Mouse (Mus musculus) heart, postnatal 0 days (tissue): ENCODE data around the gene Olfr975. TPM values are rescaled to one million over a fixed set of nuclear protein-coding genes. Genes with fewer than 3 reads are reported as not detected.

ENCODE experiments used
- ATAC-seq: fragments of 200-750 bp; cut with Nextera tagmentation; 2 replicates; pipeline ENCODE4 v1.8.0; 2017; ENCODE audit warnings: low read depth, moderate number of reproducible peaks, moderate library complexity; ENCODE audit not compliant: insufficient read depth
- DNase-seq: peaks from one replicate; pipeline ENCODE4 v3.0.0-alpha.2; 2016; ENCODE audit warnings: low spot score
- H3K27ac ChIP-seq: fragments of 300-500 bp; sonication (generic); 2 replicates; pipeline ENCODE4 v1.5.1; 2014; ENCODE audit warnings: low read depth, mild to moderate bottlenecking
- H3K27me3 ChIP-seq: fragments of 300-500 bp; sonication (generic); 2 replicates; pipeline ENCODE4 v1.6.1; 2014; ENCODE audit warnings: low read length, mixed read lengths; ENCODE audit not compliant: control insufficient read depth, insufficient read depth
- H3K36me3 ChIP-seq: fragments of 300-500 bp; sonication (generic); replicated peaks from 2 replicates; pipeline ENCODE4 v1.6.1; 2014; ENCODE audit warnings: low read length, mixed read lengths; ENCODE audit not compliant: control insufficient read depth, insufficient read depth
- H3K4me1 ChIP-seq: fragments of 300-500 bp; sonication (generic); 2 replicates; pipeline ENCODE4 v1.6.1; 2014; ENCODE audit warnings: antibody characterized with exemption; ENCODE audit not compliant: control insufficient read depth, insufficient read depth
- H3K4me2 ChIP-seq: fragments of 300-500 bp; sonication (generic); 2 replicates; pipeline ENCODE4 v1.6.1; 2014; ENCODE audit warnings: low read depth, mild to moderate bottlenecking, low read length, moderate library complexity
- H3K4me3 ChIP-seq: fragments of 300-500 bp; sonication (generic); 2 replicates; pipeline ENCODE4 v1.5.1; 2014; ENCODE audit warnings: low read depth, low read length
- H3K9ac ChIP-seq: fragments of 300-500 bp; sonication (generic); replicated peaks from 2 replicates; pipeline ENCODE4 v1.6.1; 2014; ENCODE audit warnings: low read depth, low read length, mixed read lengths
- H3K9me3 ChIP-seq: fragments of 300-500 bp; sonication (generic); replicated peaks from 2 replicates; pipeline ENCODE4 v1.6.1; 2016; ENCODE audit warnings: low read length; ENCODE audit not compliant: control insufficient read depth
- CTCF ChIP-seq: IDR thresholded peaks from 2 replicates; pipeline ENCODE4 v1.5.1; 2016; ENCODE audit warnings: antibody characterized with exemption, control low read depth, low read depth
- EP300 ChIP-seq: IDR thresholded peaks from 2 replicates; pipeline ENCODE4 v1.6.1; 2016; ENCODE audit warnings: antibody characterized with exemption, low read depth
- WGBS: fragments of 180-500 bp; shearing (Covaris S2); extraction: QIAGEN DNeasy Blood & Tissue Kit; methylation state at CpG from one replicate; pipeline ENCODE4 v1.1.7; 2014; 5-methylcytosine and 5-hydroxymethylcytosine counted together
- polyA plus RNA-seq: library from polyadenylated mRNA; unstranded; fragments of >200 nt; fragmentation: Nextera tagmentation; extraction: Ambion mirVana; gene quantifications from 2 replicates; pipeline ENCODE4 v1.2.1, GENCODE M21; 2015
- total RNA-seq: library from RNA; depleted of rRNA; stranded (reverse); fragments of >200 nt; gene quantifications from 2 replicates; pipeline ENCODE4 v1.2.3, GENCODE M21; 2014; ENCODE audit warnings: low replicate concordance; rRNA removed

Gene Olfr975
- total and polyA plus RNA-seq, 2 experiments from 2014 or later, result not detected

DNA sequence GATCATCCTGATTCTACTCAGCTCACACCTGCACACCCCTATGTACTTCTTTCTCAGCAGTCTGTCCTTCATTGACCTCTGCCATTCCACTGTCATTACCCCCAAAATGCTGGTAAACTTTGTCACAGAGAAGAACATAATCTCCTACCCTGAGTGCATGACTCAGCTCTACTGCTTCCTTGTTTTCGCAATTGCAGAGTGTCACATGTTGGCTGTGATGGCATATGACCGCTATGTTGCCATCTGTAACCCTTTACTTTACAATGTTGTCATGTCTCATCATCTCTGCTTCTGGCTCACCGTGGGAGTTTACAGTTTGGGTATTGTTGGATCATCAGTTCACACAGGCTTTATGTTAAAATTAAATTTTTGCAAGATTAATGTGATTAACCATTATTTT, 41.9 kb downstream of the Olfr975 start:
- TF ChIP-seq CTCF (no peak), EP300 (no peak)
- Histone ChIP-seq H3K4me2 (no peak overlapping the region), H3K9ac (no peak overlapping the region), H3K4me3 (no peak overlapping the region), H3K27ac (no peak overlapping the region), H3K9me3 (no peaks in the 10 kb centered on the region), H3K27me3 (no peaks in the 10 kb centered on the region), H3K4me1 (no peaks in the 10 kb centered on the region), H3K36me3 (no peaks in the 10 kb centered on the region)
- DNase-seq (no peak), ATAC-seq (no peak)
- 69% methylated on average over 3 of the region's 3 CpGs for WGBS

DNA sequence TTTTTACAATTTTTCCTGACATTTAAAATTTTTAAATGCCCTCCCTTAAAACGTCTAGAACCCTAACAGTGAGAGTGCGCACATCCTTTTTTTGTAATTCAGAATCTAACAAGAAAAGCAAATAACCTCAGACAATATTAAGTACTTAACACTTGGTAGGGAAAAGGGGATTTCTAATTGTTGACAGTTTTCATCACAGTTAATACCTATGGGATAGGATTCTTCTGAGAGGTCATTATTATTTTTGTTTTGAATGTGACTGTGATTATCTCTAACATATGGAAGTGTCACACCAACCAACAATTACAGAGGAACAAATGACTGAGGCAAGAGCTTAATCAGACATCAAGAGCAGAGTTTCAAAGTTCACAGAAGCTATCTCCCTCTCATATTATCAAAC, 44.8 kb downstream of the Olfr975 start, which contains the start of gene Olfr229:
Gene Olfr229, plus strand, starts transcription at position 301 of the 400 bp plus-strand sequence.
- H3K4me1 ChIP-seq, result no peaks in the 10 kb centered on the region
- no peak for DNase-seq
- H3K9ac ChIP-seq, result no peak within 1 kb of the TSS
- H3K4me2 ChIP-seq, result no peak within 1 kb of the TSS
- H3K27ac ChIP-seq, result no peak within 1 kb of the TSS
- H3K27me3 ChIP-seq, result no peaks in the 10 kb centered on the region
- H3K4me3 ChIP-seq, result no peak within 1 kb of the TSS
- H3K9me3 ChIP-seq, result no peaks in the 10 kb centered on the region
- no peak for ATAC-seq
- WGBS, result 65% methylated on average over 2 of the region's 2 CpGs
- no peaks in the 10 kb centered on the region for H3K36me3 ChIP-seq
- TF ChIP-seq CTCF, result no peak
- no peak for TF ChIP-seq EP300

DNA sequence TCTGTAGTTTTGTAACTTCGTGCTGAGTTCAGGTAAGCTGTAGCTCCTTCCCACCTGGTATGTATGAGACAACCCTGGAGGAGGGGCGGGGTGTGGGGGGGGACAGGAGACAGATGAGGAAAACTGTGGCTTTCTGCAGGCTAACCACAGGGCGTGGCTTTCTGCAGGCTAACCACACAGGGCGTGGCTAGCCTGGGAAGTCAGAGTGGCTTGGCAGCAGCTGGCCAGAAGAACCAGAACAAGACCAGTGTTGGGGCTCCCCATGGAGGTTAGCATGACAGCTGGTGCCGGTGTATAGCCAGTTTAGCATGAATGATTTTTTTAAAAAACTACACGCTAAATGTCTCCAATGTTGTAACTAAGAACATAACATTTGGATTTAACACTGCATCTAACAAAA, 46.7 kb downstream of the Olfr975 start:
- TF ChIP-seq CTCF (no peak), EP300 (no peak)
- ATAC-seq (no peak), DNase-seq (no peak)
- no peak overlapping the region for H3K9ac ChIP-seq
- 57% methylated on average over 6 of the region's 6 CpGs for WGBS
- H3K4me1 ChIP-seq, result no peaks in the 10 kb centered on the region
- H3K9me3 ChIP-seq, result no peaks in the 10 kb centered on the region
- H3K27me3 ChIP-seq, result no peaks in the 10 kb centered on the region
- H3K4me2 ChIP-seq, result no peak overlapping the region
- no peak overlapping the region for H3K4me3 ChIP-seq
- no peak overlapping the region for H3K27ac ChIP-seq
- no peaks in the 10 kb centered on the region for H3K36me3 ChIP-seq

Other genes starting within 250 kb of the Olfr975 start
- not detected in 2 replicates for gene Olfr149, start 244.9 kb downstream of the Olfr975 start, total RNA-seq
- gene Olfr149, start 244.9 kb downstream of the Olfr975 start, polyA plus RNA-seq, result not detected in 2 replicates
- gene Olfr965, start 240.7 kb downstream of the Olfr975 start, total RNA-seq, result not detected in 2 replicates
- not detected in 2 replicates for gene Olfr965, start 240.7 kb downstream of the Olfr975 start, polyA plus RNA-seq
- gene Olfr150, start 221.1 kb downstream of the Olfr975 start, total RNA-seq, result not detected in 2 replicates
- gene Olfr150, start 221.1 kb downstream of the Olfr975 start, polyA plus RNA-seq, result not detected in 2 replicates
- gene Olfr967, start 205.8 kb downstream of the Olfr975 start, total RNA-seq, result not detected in 2 replicates
- gene Olfr967, start 205.8 kb downstream of the Olfr975 start, polyA plus RNA-seq, result not detected in 2 replicates
- gene Olfr968, start 168.8 kb downstream of the Olfr975 start, total RNA-seq, result not detected in 2 replicates
- gene Olfr968, start 168.8 kb downstream of the Olfr975 start, polyA plus RNA-seq, result not detected in 2 replicates
- not detected in 2 replicates for gene Olfr969, start 161.1 kb downstream of the Olfr975 start, total RNA-seq
- gene Olfr969, start 161.1 kb downstream of the Olfr975 start, polyA plus RNA-seq, result not detected in 2 replicates
- not detected in 2 replicates for gene Olfr970, start 143.2 kb downstream of the Olfr975 start, total RNA-seq
- gene Olfr970, start 143.2 kb downstream of the Olfr975 start, polyA plus RNA-seq, result not detected in 2 replicates
- gene Olfr971, start 115.2 kb downstream of the Olfr975 start, total RNA-seq, result not detected in 2 replicates
- not detected in 2 replicates for gene Olfr971, start 115.2 kb downstream of the Olfr975 start, polyA plus RNA-seq
- not detected in 2 replicates for gene Olfr972, start 85.6 kb downstream of the Olfr975 start, total RNA-seq
- not detected in 2 replicates for gene Olfr972, start 85.6 kb downstream of the Olfr975 start, polyA plus RNA-seq
- not detected in 2 replicates for gene Olfr229, start 44.7 kb downstream of the Olfr975 start, total RNA-seq
- gene Olfr229, start 44.7 kb downstream of the Olfr975 start, polyA plus RNA-seq, result not detected in 2 replicates
- not detected in 2 replicates for gene Olfr974, start 14.5 kb downstream of the Olfr975 start, total RNA-seq
- not detected in 2 replicates for gene Olfr974, start 14.5 kb downstream of the Olfr975 start, polyA plus RNA-seq
- not detected in 2 replicates for gene Olfr976, start 9.1 kb upstream of the Olfr975 start, total RNA-seq
- not detected in 2 replicates for gene Olfr976, start 9.1 kb upstream of the Olfr975 start, polyA plus RNA-seq
- not detected in 2 replicates for gene Olfr978, start 40.1 kb upstream of the Olfr975 start, total RNA-seq
- gene Olfr978, start 40.1 kb upstream of the Olfr975 start, polyA plus RNA-seq, result not detected in 2 replicates
- not detected in 2 replicates for gene Olfr979, start 51.4 kb upstream of the Olfr975 start, total RNA-seq
- not detected in 2 replicates for gene Olfr979, start 51.4 kb upstream of the Olfr975 start, polyA plus RNA-seq
- gene Olfr980, start 57.5 kb upstream of the Olfr975 start, total RNA-seq, result not detected in 2 replicates
- not detected in 2 replicates for gene Olfr980, start 57.5 kb upstream of the Olfr975 start, polyA plus RNA-seq
- not detected in 2 replicates for gene Olfr981, start 69.4 kb upstream of the Olfr975 start, total RNA-seq
- not detected in 2 replicates for gene Olfr981, start 69.4 kb upstream of the Olfr975 start, polyA plus RNA-seq
- not detected in 2 replicates for gene Olfr982, start 121.8 kb upstream of the Olfr975 start, total RNA-seq
- gene Olfr982, start 121.8 kb upstream of the Olfr975 start, polyA plus RNA-seq, result not detected in 2 replicates
- not detected in 2 replicates for gene Olfr983, start 141.5 kb upstream of the Olfr975 start, total RNA-seq
- not detected in 2 replicates for gene Olfr983, start 141.5 kb upstream of the Olfr975 start, polyA plus RNA-seq
- gene Olfr984, start 162.2 kb upstream of the Olfr975 start, total RNA-seq, result not detected in 2 replicates
- not detected in 2 replicates for gene Olfr984, start 162.2 kb upstream of the Olfr975 start, polyA plus RNA-seq
- gene Olfr985, start 178.1 kb upstream of the Olfr975 start, total RNA-seq, result not detected in 2 replicates
- not detected in 2 replicates for gene Olfr985, start 178.1 kb upstream of the Olfr975 start, polyA plus RNA-seq
- not detected in 2 replicates for gene Tmem225, start 196.1 kb upstream of the Olfr975 start, total RNA-seq
- gene Tmem225, start 196.1 kb upstream of the Olfr975 start, polyA plus RNA-seq, result not detected in 2 replicates
- gene Olfr986, start 228.9 kb upstream of the Olfr975 start, total RNA-seq, result not detected in 2 replicates
- not detected in 2 replicates for gene Olfr986, start 228.9 kb upstream of the Olfr975 start, polyA plus RNA-seq
- 1.5 TPM in 2 replicates for gene Zfp202, start 240.3 kb upstream of the Olfr975 start, total RNA-seq
- gene Zfp202, start 240.3 kb upstream of the Olfr975 start, polyA plus RNA-seq, result 2.1 and 2.4 TPM in 2 replicates